Mouse (Mus musculus): ENCODE measurements around the gene Olfr678. TPM values are rescaled to one million over a fixed set of nuclear protein-coding genes. Genes with fewer than 3 reads are reported as not detected.
"Not testable (repeated sequence)": the region's sequence is repeated elsewhere in the genome, so short reads cannot be mapped to it uniquely, and the experiment has no call there.

The Olfr678 gene
- total RNA-seq (2017) = not detected in 3 replicates

- ATAC-seq (replicated peaks; ENCODE audit: insufficient number of reproducible peaks, low FRiP score, low TSS enrichment, poor library complexity, severe bottlenecking) = no peak
These were observed at the start of gene Olfr678 for GRCm38 (mm10) chr7:105064175-105064574. Gene Olfr678 (plus strand): TSS chr7:105064475.

GRCm38 (mm10) chr7:105022530-105022929 is 41.7 kb upstream of the Olfr678 start:
- no peak for ATAC-seq (replicated peaks; ENCODE audit: insufficient number of reproducible peaks, low FRiP score, low TSS enrichment, poor library complexity, severe bottlenecking)

GRCm38 (mm10) chr7:105028360-105028759 is 35.9 kb upstream of the Olfr678 start, which contains the start of gene Olfr675:
Gene Olfr675 (minus strand): TSS chr7:105028460.
- ATAC-seq (replicated peaks; ENCODE audit: insufficient number of reproducible peaks, low FRiP score, low TSS enrichment, poor library complexity, severe bottlenecking) = no peak

- ATAC-seq (replicated peaks; ENCODE audit: insufficient number of reproducible peaks, low FRiP score, low TSS enrichment, poor library complexity, severe bottlenecking) = no peak
These were observed 31.9 kb upstream of the Olfr678 start, which contains the start of gene Olfr676 for GRCm38 (mm10) chr7:105032398-105032797. Gene Olfr676 (plus strand): TSS chr7:105032698.

GRCm38 (mm10) chr7:105033836-105034235 is 30.4 kb upstream of the Olfr678 start:
- ATAC-seq (replicated peaks; ENCODE audit: insufficient number of reproducible peaks, low FRiP score, low TSS enrichment, poor library complexity, severe bottlenecking) = not testable (repeated sequence)

- no peak for ATAC-seq (replicated peaks; ENCODE audit: insufficient number of reproducible peaks, low FRiP score, low TSS enrichment, poor library complexity, severe bottlenecking)
These were observed 5.3 kb upstream of the Olfr678 start for GRCm38 (mm10) chr7:105058951-105059350.

GRCm38 (mm10) chr7:105080905-105081304 is 16.6 kb downstream of the Olfr678 start, which contains the start of gene Olfr679:
Gene Olfr679 (plus strand): TSS chr7:105081205.
- ATAC-seq (replicated peaks; ENCODE audit: insufficient number of reproducible peaks, low FRiP score, low TSS enrichment, poor library complexity, severe bottlenecking) = no peak

- not testable (repeated sequence) for ATAC-seq (replicated peaks; ENCODE audit: insufficient number of reproducible peaks, low FRiP score, low TSS enrichment, poor library complexity, severe bottlenecking)
These were observed 28.4 kb downstream of the Olfr678 start, which contains the start of gene Olfr680-ps1 for GRCm38 (mm10) chr7:105092717-105093116. Gene Olfr680-ps1 (minus strand): TSS chr7:105092817.

GRCm38 (mm10) chr7:105116536-105116935 is 52.3 kb downstream of the Olfr678 start, which contains the start of gene Olfr681:
Gene Olfr681 (plus strand): TSS chr7:105116836.
- no peak for ATAC-seq (replicated peaks; ENCODE audit: insufficient number of reproducible peaks, low FRiP score, low TSS enrichment, poor library complexity, severe bottlenecking)

Other genes with a start within 250 kb of the Olfr678 start
- gene Usp17lb, start 221.9 kb upstream of the Olfr678 start, total RNA-seq (2017) = not detected in 3 replicates
- not detected in 3 replicates for gene Usp17la, start 207.5 kb upstream of the Olfr678 start, total RNA-seq (2017)
- not detected in 3 replicates for gene Olfr665, start 186.4 kb upstream of the Olfr678 start, total RNA-seq (2017)
- gene Olfr666, start 168.5 kb upstream of the Olfr678 start, total RNA-seq (2017) = not detected in 3 replicates
- not detected in 3 replicates for gene Olfr667, start 143.0 kb upstream of the Olfr678 start, total RNA-seq (2017)
- not detected in 3 replicates for gene Olfr668, start 136.4 kb upstream of the Olfr678 start, total RNA-seq (2017)
- gene Olfr669, start 130.2 kb upstream of the Olfr678 start, total RNA-seq (2017) = not detected in 3 replicates
- not detected in 3 replicates for gene Olfr670, start 101.9 kb upstream of the Olfr678 start, total RNA-seq (2017)
- not detected in 3 replicates for gene Olfr671, start 85.3 kb upstream of the Olfr678 start, total RNA-seq (2017)
- not detected in 3 replicates for gene Olfr672, start 62.4 kb upstream of the Olfr678 start, total RNA-seq (2017)
- gene Olfr675, start 36.0 kb upstream of the Olfr678 start, total RNA-seq (2017) = not detected in 3 replicates
- gene Olfr676, start 31.8 kb upstream of the Olfr678 start, total RNA-seq (2017) = not detected in 3 replicates
- not detected in 3 replicates for gene Olfr677, start 13.1 kb upstream of the Olfr678 start, total RNA-seq (2017)
- not detected in 3 replicates for gene Olfr679, start 16.7 kb downstream of the Olfr678 start, total RNA-seq (2017)
- not detected in 3 replicates for gene Olfr680-ps1, start 28.3 kb downstream of the Olfr678 start, total RNA-seq (2017)
- gene Olfr681, start 52.4 kb downstream of the Olfr678 start, total RNA-seq (2017) = not detected in 3 replicates
- gene Olfr683, start 82.5 kb downstream of the Olfr678 start, total RNA-seq (2017) = not detected in 3 replicates
- gene Olfr684, start 99.2 kb downstream of the Olfr678 start, total RNA-seq (2017) = not detected in 3 replicates
- gene Olfr685, start 121.5 kb downstream of the Olfr678 start, total RNA-seq (2017) = not detected in 3 replicates
- not detected in 3 replicates for gene Olfr686, start 143.0 kb downstream of the Olfr678 start, total RNA-seq (2017)
- not detected in 3 replicates for gene Olfr688, start 223.6 kb downstream of the Olfr678 start, total RNA-seq (2017)
- not detected in 3 replicates for gene Olfr689, start 246.7 kb downstream of the Olfr678 start, total RNA-seq (2017)

Data from monocyte, adult 5-6 weeks (primary cell).